Mouse (Mus musculus) adrenal gland, postnatal 36 days (tissue): ENCODE results near the gene Gm5800. TPM values are rescaled to one million over a fixed set of nuclear protein-coding genes. Genes with fewer than 3 reads are reported as not detected.
A peak's percentile ranks its signal among the peaks of the same experiment; 100 is the strongest.
"Not testable (repeated sequence)": the region's sequence is repeated elsewhere in the genome, so short reads cannot be mapped to it uniquely, and the experiment has no call there.

Source experiments
- DNase-seq, 2 experiments: peaks; one replicate each; pipeline ENCODE4 v3.0.0; 2021; ENCODE audit warnings: mixed read lengths in 1 of 2
- long read RNA-seq, 2 experiments: library from polyadenylated mRNA; stranded (forward); transcript quantifications; one replicate each; pipeline ENCODE4 v2.0.0; 2021; ENCODE audit warnings: borderline sequencing depth in 2 of 2
- total RNA-seq, 2 experiments: library from RNA; stranded (reverse); gene quantifications; 2 replicates each; pipeline ENCODE4 v1.2.3; 2021

Gm5800 gene
- not detected for total RNA-seq
- long read RNA-seq, experiment 1: 0 reads
- long read RNA-seq, experiment 2: 0 reads

- DNase-seq: no peak
These were observed at the start of gene Gm5800 for GRCm38 (mm10) chr14:51717083-51717482. TSS of gene Gm5800 (minus strand) at chr14:51717183.

GRCm38 (mm10) chr14:51755944-51756343 lies 39.0 kb upstream of the Gm5800 start:
- DNase-seq: no peak

GRCm38 (mm10) chr14:51740347-51741170 lies 23.6 kb upstream of the Gm5800 start:
- DNase-seq: peak; percentile 11 to 26

- DNase-seq: no peak
These were observed 22.4 kb upstream of the Gm5800 start for GRCm38 (mm10) chr14:51739150-51739993.

- DNase-seq: no peak
These were observed 21.6 kb upstream of the Gm5800 start for GRCm38 (mm10) chr14:51738411-51739149.

- DNase-seq: no peak
These were observed 21.0 kb upstream of the Gm5800 start for GRCm38 (mm10) chr14:51737967-51738366.

GRCm38 (mm10) chr14:51695368-51695767 lies 21.6 kb downstream of the Gm5800 start, which contains the start of gene Gm17079:
TSS of gene Gm17079 (minus strand) at chr14:51695468.
- DNase-seq: not testable (repeated sequence)

GRCm38 (mm10) chr14:51677269-51677668 lies 39.7 kb downstream of the Gm5800 start:
- DNase-seq: no peak

Other genes with a start within 250 kb of the Gm5800 start
- gene Gm5622, start 164.4 kb downstream of the Gm5800 start, total RNA-seq: not detected
- gene Gm17175, start 143.1 kb downstream of the Gm5800 start, total RNA-seq: not detected
- gene Gm17174, start 125.0 kb downstream of the Gm5800 start, total RNA-seq: not detected
- gene Gm17078, start 105.9 kb downstream of the Gm5800 start, total RNA-seq: not detected
- not detected for gene Gm4181, start 81.5 kb downstream of the Gm5800 start, total RNA-seq
- not detected for gene Gm17079, start 21.7 kb downstream of the Gm5800 start, total RNA-seq
- gene Ang4, start 56.4 kb upstream of the Gm5800 start, total RNA-seq: under 1 TPM in 1 of 2 experiments, not detected in 1; 0.46 TPM
- not detected for gene AY358078, start 82.9 kb upstream of the Gm5800 start, total RNA-seq
- not detected for gene Ear6, start 136.5 kb upstream of the Gm5800 start, total RNA-seq
- 10 to 100 TPM; 22.1 to 39.7 TPM for gene Mettl17, start 167.7 kb upstream of the Gm5800 start, total RNA-seq
- gene Slc39a2, start 175.7 kb upstream of the Gm5800 start, total RNA-seq: under 1 TPM; 0.33 to 0.99 TPM
- 100 to 1,000 TPM; 233 to 255 TPM for gene Ndrg2, start 197.0 kb upstream of the Gm5800 start, total RNA-seq
- gene Tppp2, start 201.2 kb upstream of the Gm5800 start, total RNA-seq: not detected
- not detected for gene Rnase13, start 205.6 kb upstream of the Gm5800 start, total RNA-seq